Mouse (Mus musculus) MEL-GATA-1-ER (cell line): ENCODE results near the gene Clec2g.
"Not testable (repeated sequence)": the region's sequence is repeated elsewhere in the genome, so short reads cannot be mapped to it uniquely, and the experiment has no call there.

Source experiments
- DNase-seq: peaks from one replicate; pipeline ENCODE4 v3.0.0-alpha.2; 2012; ENCODE audit warnings: low read depth; ENCODE audit errors: extremely low read depth

The Clec2g gene

GRCm38 (mm10) chr6:128971394-128972039, 37.3 kb downstream of the Clec2g start:
- DNase-seq, result no peak

DNA sequence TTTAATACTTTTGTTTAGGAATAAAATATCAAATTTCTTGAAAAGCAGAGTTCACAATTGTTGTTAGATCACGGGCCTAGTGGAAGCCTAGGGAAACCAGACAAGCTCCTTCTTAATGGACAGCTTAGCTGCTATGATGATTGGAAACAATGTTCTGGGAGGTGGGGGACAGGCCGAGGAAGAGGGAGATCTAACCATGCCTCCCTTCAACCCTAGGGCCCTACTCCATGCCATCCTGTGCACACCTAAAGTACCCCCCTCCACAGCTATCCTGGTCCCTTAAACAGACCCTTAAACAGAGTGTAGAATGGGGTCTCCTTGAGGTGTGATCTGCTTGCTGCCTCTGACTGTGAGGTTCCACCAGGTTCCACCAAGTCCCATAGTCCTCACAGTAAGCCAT, 38.0 kb downstream of the Clec2g start:
- DNase-seq, result no peak

DNA sequence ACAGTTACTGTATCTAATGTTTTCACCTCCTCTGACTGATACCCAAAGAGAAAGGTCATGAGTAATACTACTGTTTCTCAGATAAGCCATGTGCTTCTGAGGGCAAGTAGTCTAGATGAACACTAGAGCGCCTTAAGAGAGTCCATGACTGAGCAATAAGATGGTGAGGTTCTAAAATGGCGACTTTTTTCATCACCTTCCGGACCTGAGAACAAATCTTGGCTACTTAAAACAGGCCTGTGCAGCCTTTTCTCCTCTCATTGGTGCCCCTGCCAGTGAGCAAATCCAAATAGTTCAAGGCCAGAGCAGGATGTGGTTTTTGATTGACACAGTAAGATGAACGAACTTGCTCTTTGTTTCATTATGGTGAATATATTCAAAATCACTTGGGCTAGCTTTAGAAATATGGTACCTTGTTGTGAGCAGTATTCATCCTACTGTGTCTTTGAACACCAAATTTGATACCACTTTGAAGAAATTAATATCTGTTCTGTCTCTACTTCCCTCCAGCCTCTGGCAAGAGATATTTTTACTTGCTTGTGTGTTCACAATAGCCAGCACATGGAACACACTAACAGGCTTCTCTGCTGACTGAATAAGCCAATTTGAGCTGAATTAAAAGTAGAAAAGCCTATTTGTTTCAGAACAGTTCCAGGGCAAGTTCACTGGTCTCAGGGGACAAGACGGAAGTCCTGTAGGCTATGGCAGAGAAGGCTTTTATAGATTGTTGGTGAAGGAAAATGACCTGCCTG, 38.7 kb downstream of the Clec2g start:
- no peak for DNase-seq

GRCm38 (mm10) chr6:128973439-128973697, 39.2 kb downstream of the Clec2g start:
- DNase-seq, result no peak

- DNase-seq, result not testable (repeated sequence)
Observed at GRCm38 (mm10) chr6:128974850-128975249, 40.7 kb downstream of the Clec2g start.

DNA sequence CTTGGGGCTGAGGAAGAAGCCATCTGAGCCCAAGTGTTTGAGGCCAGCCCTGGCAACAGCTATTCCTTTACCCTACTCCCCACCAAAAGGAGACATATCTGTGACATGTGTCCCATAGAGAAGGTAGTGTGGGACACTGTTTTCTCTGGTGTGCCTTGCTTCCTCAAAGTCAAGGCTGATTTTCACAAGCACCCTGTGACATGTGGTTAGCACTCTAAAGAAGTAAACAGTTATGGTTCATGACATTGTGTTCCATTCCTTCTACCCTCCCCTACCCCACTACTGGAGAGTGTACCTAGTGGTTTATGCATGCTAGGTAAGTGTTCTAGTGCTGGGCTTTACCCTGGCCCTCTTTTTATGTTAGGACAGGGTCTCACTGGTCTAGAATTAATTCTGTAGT, 42.0 kb downstream of the Clec2g start:
- no peak for DNase-seq

GRCm38 (mm10) chr6:128981951-128982541, 47.9 kb downstream of the Clec2g start:
- not testable (repeated sequence) for DNase-seq

GRCm38 (mm10) chr6:128992337-128992736, 58.2 kb downstream of the Clec2g start:
- DNase-seq, result no peak

DNA sequence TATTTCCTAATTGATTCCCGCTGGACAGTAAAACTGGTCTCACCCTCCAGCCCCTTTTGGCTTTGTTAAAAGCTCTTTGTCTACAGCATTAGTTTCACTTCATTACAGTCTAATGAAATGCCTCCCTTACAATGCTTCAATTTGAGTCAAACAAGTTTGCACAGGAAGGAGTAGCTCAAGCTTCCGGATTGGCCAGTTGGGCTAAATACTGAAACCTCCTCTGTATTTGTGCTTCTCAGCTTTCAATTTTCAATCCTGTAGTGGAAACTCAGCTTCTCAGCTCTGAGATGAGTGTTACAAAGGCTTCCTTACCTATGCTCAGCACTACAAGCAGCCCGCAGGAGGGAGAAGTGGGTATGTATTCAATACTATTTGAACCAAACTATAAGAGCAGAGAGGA, 58.6 kb downstream of the Clec2g start:
- DNase-seq, result no peak

- DNase-seq, result no peak
Observed at GRCm38 (mm10) chr6:128993221-128993620, 59.0 kb downstream of the Clec2g start.

DNA sequence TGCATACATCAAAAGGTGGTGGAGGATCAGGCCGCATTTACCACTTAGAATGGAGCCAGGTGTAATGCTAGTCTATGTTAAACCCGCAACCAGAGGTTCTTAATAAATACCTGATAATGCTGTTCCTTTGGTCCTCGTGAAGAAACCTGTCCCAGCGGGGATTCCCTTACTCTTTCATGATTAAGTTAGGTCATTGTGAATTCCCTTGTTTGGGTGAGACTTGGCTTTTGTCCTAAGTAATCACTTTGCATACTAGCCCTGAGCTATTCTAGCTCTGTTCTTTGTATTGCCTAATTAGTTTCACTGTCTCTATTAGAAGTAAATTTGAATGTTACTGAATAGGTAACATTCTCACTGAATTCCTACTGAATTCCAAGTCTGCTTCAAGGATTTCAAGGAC, 60.2 kb downstream of the Clec2g start:
- DNase-seq, result no peak

- DNase-seq, result no peak
Observed at GRCm38 (mm10) chr6:128994742-128995141, 60.6 kb downstream of the Clec2g start.

DNA sequence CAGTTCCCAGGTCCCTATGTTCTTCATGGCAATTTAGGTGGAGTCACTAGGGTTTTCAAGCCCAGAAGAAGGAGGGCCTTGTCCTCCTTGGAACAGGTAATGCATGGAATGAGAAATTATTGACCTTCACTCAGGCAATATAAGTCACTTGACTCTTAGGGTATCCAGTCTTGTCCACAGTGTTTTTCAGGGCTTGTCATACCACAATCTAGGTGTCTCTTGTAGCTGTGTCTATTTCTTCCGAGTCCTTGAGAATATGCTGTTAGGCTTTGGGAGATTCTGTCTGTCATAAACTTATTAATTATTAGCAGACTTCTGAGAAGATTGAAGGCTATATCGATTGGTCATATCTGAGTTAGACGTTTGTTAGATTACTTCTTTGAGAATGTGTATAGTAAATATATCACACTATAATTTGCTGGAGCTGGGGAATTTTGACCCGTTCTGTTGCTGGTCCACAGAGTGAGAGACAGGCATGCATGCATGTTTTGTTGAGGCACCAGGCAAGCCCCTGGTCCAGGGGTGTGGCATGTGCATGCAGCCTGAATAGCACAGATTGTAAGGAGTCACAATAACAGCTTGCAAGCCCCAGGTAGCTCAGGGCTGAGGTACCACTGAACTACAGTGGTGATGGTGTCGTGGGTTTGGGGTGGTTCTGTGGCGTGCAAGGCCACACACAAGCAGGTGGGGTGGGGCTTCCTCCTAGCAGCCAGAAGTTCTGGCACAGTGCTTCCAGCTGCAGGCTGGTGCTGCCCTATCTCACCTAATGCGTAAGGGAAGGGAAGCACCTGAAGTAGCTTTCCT, 61.3 kb downstream of the Clec2g start:
- DNase-seq, result no peak

GRCm38 (mm10) chr6:128996054-128996767, 62.0 kb downstream of the Clec2g start:
- no peak for DNase-seq

DNA sequence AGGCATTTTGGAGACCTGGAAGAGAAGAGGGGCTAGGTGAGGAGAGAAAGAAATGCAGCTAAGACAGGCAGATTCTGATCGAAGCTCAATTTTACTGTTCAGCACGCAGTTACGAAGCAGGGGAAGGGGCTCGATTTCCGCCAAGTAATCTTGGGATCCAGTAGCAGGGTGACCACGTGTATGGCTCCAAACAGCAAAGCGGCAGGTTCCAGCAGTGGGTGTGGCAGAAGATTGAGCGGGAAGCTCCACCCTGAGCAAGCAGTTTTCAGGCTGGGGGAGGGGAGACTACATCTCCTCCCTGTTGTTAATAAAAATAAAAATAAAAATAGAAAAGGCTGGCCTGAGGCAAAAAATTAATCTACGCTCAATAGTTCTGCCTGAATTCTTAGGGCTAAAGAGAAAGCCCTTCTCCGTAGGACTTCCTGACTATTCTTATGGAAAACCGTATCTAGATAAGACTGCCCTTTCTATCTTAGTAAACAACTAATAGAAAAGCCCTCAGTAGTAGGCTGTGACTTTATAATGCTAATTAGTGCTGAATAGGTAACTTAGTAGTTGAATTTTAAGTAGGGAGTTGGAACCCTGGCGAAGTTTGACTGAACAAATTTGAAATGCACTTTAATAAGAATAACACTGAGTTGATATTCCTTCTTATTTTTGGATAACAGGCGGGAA, 62.7 kb downstream of the Clec2g start:
- DNase-seq, result no peak

DNA sequence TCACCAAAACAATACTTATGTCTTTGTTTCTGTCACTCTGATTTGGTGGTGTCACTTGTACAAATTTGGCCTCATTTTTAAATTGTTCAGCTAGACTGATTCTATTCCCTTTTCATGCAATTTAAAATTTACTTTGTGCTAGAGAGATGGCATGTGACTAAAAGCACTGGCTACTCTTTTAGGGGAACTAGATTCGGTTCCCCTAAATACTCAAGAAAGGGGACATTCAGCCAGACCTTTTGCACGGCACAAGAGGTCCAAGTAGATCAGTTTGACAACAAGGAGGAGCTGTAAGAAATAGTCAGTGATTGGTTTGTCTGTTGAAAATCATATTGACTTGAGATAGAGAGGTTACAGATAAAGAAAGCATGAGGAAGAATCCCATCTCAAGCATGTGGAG, 67.2 kb downstream of the Clec2g start:
- no peak for DNase-seq

DNA sequence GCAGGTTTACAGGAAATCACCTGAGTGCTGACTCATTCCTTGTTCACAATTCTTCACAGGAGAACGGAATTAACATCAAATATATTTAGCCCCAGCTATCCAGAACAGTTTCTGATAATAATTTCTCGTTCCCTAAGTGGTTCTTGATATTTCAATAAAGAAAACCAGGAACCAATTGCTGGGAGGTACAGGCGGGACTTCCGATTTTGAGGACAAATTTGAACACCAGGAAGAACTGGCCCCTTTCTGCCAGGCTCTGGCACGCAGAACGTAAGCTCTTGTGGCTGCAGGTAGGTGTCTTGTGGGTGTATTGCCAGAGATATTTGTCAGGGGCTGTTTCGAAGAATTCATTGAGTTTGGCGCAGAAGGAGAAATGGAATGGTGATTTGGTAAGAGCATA, 74.4 kb downstream of the Clec2g start:
- DNase-seq, result peak; percentile 94

DNA sequence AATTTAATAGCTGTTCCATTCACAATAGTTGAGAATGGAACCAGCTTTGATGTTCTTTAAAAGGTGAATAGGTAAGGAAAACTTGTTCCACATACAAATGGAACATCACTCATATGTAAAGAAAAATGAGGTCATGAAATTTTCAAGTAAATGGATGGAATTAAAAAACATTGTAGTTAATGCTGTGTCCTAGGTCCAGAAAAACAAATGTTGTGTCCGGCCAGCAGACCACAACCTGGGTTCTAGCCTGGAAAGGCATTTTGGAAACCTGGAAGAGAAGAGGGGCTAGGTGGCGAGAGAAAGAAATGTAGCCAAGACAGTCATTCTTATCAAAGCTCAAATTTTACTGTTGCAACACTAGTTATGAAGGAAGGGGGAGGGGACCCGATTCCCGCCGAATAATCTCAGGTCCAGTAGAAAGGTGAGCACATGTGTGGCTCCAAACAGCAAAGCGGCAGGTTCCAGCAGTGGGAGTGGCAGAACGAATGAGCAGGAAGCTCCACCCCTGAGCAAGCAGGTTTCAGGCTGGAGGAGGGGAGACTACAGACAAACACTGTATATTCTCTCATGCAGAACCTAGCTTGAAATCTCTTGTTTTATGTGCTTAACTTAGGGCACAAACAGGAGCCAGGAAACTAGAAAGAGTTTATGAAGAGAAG, 75.8 kb downstream of the Clec2g start:
- DNase-seq, result not testable (repeated sequence)

- no peak for DNase-seq
Observed at GRCm38 (mm10) chr6:129010505-129010873, 76.3 kb downstream of the Clec2g start.

- not testable (repeated sequence) for DNase-seq
Observed at GRCm38 (mm10) chr6:129012012-129012411, 77.8 kb downstream of the Clec2g start.
